Mouse (Mus musculus) olfactory bulb, adult 2 months (tissue): ENCODE results near the gene Hpf1. TPM values are rescaled to one million over a fixed set of nuclear protein-coding genes. Genes with fewer than 3 reads are reported as not detected.
A peak's percentile ranks its signal among the peaks of the same experiment; 100 is the strongest.

Experiments
- H3K27ac ChIP-seq: fragments of 200-500 bp; 2 replicates; pipeline ENCODE4 v1.5.1; 2012; ENCODE audit warnings: low read depth, low read length; ENCODE audit not compliant: insufficient read depth
- H3K4me1 ChIP-seq: fragments of 200-500 bp; 2 replicates; pipeline ENCODE4 v1.6.1; 2012; ENCODE audit warnings: low read length; ENCODE audit not compliant: control insufficient read depth, insufficient read depth
- H3K4me3 ChIP-seq: fragments of 200-500 bp; 2 replicates; pipeline ENCODE4 v1.5.1; 2012; ENCODE audit warnings: mild to moderate bottlenecking, low read depth, low read length, moderate library complexity; ENCODE audit not compliant: insufficient read depth
- CTCF ChIP-seq: fragments of 200-500 bp; IDR thresholded peaks from 2 replicates; pipeline ENCODE4 v1.5.1; 2012; ENCODE audit warnings: low read depth, mild to moderate bottlenecking, low read length, moderate library complexity; ENCODE audit not compliant: insufficient read depth
- POLR2A ChIP-seq: fragments of 200-500 bp; IDR thresholded peaks from 2 replicates; pipeline ENCODE4 v1.6.1; 2012; ENCODE audit warnings: mild to moderate bottlenecking, low read depth, low read length, moderate library complexity; ENCODE audit not compliant: insufficient read depth
- WGBS: fragments of 180-500 bp; shearing (Covaris S2); methylation state at CpG from one replicate; pipeline ENCODE4 v1.1.7; 2018; 5-methylcytosine and 5-hydroxymethylcytosine counted together
- polyA plus RNA-seq: library from polyadenylated mRNA; stranded (reverse); fragments of >200 nt; gene quantifications from 2 replicates; pipeline ENCODE4 v1.2.4, GENCODE M21; 2012; ENCODE audit warnings: low replicate concordance; ENCODE audit not compliant: missing spikeins, insufficient read depth, insufficient read length

Gene Hpf1
- not detected in 2 replicates for polyA plus RNA-seq

DNA sequence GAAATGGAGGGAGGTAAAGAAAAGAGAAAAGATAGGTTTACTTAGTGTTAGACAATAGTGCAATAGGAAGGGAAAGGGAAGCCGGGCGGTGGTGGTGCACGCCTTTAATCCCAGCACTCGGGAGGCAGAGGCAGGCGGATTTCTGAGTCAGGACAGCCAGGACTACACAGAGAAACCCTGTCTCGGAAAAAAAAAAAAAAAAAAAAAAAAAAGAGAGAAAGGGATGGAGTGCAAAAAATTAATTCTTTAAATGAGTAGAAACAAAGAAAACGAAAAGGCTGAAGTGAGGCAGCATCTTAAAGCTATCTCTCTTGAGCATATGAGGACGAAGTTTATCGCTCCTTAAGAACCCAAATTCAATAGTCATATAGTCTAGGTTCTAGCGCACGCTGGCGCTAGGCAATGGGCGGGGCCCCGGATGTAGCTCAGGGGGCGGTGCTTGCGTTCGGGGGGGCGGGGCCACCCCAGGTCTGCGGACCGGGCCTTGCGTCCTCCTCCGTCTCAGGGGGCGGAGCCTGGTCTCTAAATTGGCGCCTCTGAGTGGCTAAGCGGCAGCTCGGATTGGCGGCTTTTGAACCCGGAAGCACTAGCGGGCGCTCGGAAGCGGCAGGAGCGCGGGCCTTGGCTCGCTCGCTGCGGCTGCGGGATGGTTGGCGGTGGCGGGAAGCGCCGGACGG lies at the start of gene Hpf1:
TSS of gene Hpf1 (plus strand) at position 576 of the 677 bp plus-strand sequence.
- Histone ChIP-seq H3K27ac (no peak within 1 kb of the TSS), H3K4me1 (peaks cover 5% of the 10 kb centered on the region; the same call in 1 of the 2 replicates), H3K4me3 (peak within 1 kb of the TSS; percentile 95)
- WGBS: 4% methylated on average over 43 of the region's 43 CpGs
- TF ChIP-seq POLR2A (peak; percentile 74), CTCF (no peak)

GRCm38 (mm10) chr8:60842388-60842787 lies 47.8 kb upstream of the Hpf1 start:
- Histone ChIP-seq H3K4me3 (no peak overlapping the region), H3K27ac (no peak overlapping the region), H3K4me1 (no peaks in the 10 kb centered on the region)
- TF ChIP-seq POLR2A: no peak
- TF ChIP-seq CTCF: no peak
- WGBS: 70% methylated on average over 6 of the region's 6 CpGs

DNA sequence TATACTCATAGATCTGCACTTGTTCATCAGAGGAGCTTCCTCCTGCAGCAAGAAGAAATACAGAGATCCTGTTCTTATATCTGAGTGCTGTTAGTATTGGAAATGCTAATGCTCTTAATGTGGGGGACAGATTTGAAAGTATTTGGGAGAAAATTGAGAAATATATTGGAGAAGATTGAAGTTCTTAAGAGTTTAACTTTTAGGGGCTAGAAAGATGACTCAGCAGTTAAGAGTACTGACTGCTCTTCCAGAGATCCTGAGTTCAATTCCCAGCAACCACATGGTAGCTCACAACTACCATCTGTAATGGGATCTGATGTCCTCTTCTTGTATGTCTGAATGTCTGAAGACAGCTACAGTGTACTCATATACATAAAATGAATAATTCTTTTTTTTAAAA lies 32.7 kb upstream of the Hpf1 start:
- no peak overlapping the region for H3K4me3 ChIP-seq
- TF ChIP-seq POLR2A (no peak), CTCF (no peak)
- H3K27ac ChIP-seq: no peak overlapping the region
- peaks cover 5% of the 10 kb centered on the region; the same call in 1 of the 2 replicates for H3K4me1 ChIP-seq

- Histone ChIP-seq H3K4me1 (peaks cover 5% of the 10 kb centered on the region; the same call in 1 of the 2 replicates), H3K4me3 (no peak overlapping the region), H3K27ac (no peak overlapping the region)
- TF ChIP-seq CTCF: no peak
- no peak for TF ChIP-seq POLR2A
These were observed 32.1 kb upstream of the Hpf1 start for GRCm38 (mm10) chr8:60858091-60858490.

GRCm38 (mm10) chr8:60858911-60859476 lies 31.2 kb upstream of the Hpf1 start:
- Histone ChIP-seq H3K27ac (0 out of 2 replicates have a peak overlapping the region, but pooled peaks have one; percentile 64), H3K4me1 (peaks cover 5% of the 10 kb centered on the region; the same call in 1 of the 2 replicates), H3K4me3 (no peak overlapping the region)
- WGBS: 56% methylated on average over 4 of the region's 4 CpGs
- no peak for TF ChIP-seq CTCF
- no peak for TF ChIP-seq POLR2A

DNA sequence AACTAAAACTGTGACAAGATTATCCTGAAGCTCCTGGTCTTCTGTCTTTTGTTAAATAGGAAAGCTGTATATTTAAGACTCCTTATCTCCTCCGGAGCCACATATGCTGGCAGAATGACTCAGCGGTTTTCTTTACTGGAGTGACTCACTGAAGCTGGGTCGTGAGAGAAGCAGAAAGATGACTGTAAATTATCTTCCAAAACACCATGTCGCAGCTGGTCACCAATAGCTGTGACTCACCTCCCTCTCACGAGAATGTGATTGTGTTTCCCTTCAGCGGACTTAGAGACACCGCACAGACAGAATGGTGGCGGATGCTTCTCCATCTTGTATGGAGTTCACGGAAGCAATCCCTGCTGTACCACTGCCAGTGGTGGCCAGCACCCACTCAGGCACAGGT lies 30.6 kb upstream of the Hpf1 start:
- no peak for TF ChIP-seq CTCF
- no peak for TF ChIP-seq POLR2A

DNA sequence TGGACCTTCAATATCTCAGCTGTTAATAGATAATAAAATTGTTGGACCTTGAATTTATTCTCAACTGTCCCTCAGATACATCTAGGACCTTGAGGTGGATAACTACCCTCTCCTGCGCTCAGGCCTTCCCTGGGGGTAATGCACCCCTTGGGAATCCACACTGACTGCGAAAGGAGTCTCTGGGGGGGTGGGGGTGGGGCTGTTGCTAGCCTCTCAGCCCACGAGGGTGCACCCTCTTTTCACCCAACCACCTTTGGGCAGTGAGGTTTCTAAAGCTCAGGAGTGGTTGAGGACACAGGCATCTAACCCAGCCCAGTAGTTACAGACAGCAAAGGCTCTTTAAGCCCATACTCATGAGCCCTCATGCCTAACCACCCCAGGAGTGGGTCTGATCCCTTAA lies 29.5 kb upstream of the Hpf1 start:
- peaks cover 5% of the 10 kb centered on the region; the same call in 1 of the 2 replicates for H3K4me1 ChIP-seq
- no peak for TF ChIP-seq POLR2A
- TF ChIP-seq CTCF: no peak
- 80% methylated on average over 3 of the region's 3 CpGs for WGBS
- no peak overlapping the region for H3K4me3 ChIP-seq
- no peak overlapping the region for H3K27ac ChIP-seq

More for the DNA sequence above, 30.6 kb upstream of the Hpf1 start:
- Histone ChIP-seq H3K4me3 (no peak overlapping the region), H3K27ac (peak overlapping the region; percentile 43), H3K4me1 (peaks cover 5% of the 10 kb centered on the region; the same call in 1 of the 2 replicates)
- WGBS: 38% methylated on average over 9 of the region's 9 CpGs

DNA sequence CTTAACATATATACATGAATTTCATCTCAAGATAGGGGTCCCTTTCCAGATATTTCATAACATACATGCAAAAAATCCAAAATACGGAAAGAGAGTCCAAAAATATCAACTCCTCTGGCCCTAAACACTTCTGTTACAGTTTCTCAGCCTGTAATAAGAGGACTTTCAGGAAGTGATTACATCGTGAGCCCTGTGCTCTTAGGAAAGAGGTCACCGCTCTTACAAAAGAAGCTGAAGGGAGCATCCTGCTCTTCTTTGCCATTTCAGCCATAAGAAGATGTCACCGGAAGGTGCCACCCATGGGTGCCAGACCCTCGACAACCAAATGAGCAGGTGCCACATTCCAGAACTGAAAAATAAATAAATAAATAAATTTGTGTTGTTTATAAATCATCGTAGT lies 28.4 kb upstream of the Hpf1 start:
- Histone ChIP-seq H3K4me1 (peaks cover 5% of the 10 kb centered on the region; the same call in 1 of the 2 replicates), H3K27ac (no peak overlapping the region), H3K4me3 (no peak overlapping the region)
- 89% methylated on average over 6 of the region's 6 CpGs for WGBS
- no peak for TF ChIP-seq POLR2A
- no peak for TF ChIP-seq CTCF

DNA sequence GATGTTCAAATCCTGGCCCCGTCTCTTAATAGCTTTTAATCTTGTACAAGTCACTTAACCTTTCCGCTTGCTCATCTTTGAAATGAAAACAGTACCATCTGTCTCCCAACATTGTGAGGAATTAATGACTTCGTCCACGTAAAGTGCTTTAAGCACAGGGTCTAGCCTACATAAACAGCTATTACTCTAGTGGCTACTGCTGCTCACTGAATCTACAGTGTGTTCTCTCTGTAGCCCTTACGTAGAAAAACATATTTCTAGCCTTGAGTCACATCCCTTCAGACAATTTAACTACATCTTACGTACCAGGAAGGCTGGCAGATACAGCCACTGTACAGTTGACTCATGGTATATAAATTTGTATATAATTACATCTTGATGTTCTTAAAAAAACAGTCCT lies 25.3 kb upstream of the Hpf1 start:
- 73% methylated on average over 6 of the region's 6 CpGs for WGBS
- TF ChIP-seq POLR2A (no peak), CTCF (no peak)
- Histone ChIP-seq H3K4me3 (no peak overlapping the region), H3K4me1 (peaks cover 2% of the 10 kb centered on the region; the same call in 1 of the 2 replicates), H3K27ac (no peak overlapping the region)
